Mouse (Mus musculus) cerebellum, adult 11-12 months (tissue): ENCODE data around the gene Plekhg5.

ENCODE experiments used
- DNase-seq: peaks from one replicate; pipeline ENCODE4 v3.0.0; 2022

Plekhg5 gene

DNA sequence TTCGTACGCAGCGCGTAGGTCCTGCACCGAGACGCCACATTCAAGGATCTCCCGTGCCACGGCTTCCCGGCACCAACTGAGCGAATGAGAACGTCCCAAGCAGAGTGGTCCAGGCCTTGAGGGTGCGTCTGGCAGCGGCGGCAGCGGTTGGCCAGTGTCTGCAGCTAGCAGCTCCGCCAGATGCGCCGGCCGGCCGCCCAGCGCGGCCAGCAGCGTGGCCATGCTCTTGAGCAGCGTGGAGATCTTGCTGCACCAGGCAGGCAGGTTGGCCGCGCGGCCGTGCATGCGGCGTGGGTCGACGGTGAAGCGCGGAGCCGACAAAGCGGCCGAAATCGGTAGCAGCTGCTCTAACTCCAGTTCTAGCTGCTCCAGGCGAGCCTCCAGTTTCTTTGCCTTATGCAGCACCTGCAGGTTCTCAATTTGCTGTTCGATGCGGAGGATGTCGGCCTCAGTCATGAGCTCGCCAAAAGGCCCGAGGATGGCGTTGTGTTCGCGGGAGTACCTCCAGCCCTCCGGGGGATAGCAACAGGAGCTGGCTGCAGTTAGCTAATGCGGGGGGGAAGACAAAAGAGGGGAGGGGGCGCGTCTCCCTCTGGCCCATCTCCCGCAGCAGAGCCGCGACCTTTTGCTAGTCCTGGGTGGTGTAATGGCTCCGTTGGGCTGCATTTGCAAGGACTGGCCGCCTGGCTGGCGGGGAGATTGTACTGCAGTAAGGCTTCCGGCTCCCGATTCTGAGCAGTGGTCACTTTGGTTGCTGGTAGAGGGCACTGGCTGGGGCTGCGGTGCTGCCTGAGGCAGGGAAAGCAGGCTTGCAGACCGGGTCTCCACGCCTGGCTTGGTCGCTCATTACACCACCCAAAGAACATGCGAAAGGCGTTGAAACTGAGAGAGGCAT lies 54.0 kb downstream of the Plekhg5 start:
- no peak for DNase-seq

DNA sequence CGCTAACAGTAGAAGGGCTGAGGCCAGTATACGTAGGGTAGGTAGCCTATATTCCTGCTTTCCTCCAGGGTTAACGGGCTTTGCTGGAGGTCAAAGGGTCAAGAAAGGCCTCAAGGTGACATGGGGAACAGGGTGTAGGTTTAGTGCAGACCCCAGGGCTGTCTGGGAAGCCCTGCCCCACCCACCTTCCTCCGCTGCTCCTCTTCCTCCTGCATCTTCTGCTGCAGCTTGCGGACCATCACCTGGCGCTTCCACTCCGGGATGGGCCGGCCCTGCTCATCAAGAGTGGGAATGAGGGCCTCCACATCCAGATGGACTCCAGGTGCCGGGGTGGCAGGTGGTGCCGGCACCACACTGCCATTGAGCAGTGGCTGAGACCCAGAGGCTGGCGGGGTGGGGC lies 55.6 kb downstream of the Plekhg5 start:
- no peak for DNase-seq

DNA sequence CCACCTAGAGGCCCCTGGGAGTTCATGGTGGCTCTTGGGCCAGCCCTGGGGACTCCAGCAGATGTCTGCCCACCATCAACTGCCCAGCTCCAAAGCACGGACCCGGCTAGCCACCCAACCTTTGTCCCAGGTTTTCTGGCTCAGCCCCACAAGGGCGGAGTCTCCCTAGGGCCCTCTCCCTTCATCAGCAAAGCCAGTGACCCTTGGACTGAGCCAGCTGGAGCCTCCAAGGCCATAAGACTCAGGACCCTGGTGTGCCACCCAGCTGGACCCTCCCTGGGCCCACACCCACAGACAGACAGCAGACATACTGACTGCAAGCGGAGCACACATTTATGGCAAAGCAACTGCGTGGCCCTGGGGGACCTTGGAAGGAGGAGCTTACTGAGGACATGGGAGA lies 56.5 kb downstream of the Plekhg5 start:
- DNase-seq = no peak

DNA sequence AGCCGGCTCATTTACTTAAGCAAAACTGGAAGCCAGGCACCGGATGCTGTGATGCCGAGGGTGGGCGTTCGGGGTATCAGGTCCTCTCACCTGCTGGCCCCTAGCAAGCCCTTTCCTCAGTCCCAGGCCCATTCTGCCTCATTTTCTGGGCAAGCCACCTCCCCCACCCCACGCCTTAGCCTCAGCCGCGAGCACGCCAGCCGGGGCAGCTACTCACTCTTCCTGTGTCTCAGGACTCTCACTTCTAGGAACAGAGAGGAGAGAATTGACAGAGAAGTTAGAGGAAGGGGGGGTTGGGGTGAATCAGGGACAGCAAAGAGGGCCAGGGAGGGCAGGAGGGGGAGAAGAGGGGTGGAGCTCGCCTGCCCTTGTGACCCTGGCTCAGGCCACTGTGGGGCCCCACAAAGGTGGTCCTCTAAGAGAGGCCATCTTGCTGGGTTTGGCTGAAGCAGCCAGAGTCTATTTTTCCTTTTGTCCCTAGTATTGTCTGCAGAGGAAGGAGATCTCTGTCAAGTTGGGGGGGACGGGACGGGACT lies 57.2 kb downstream of the Plekhg5 start:
- DNase-seq = no peak

DNA sequence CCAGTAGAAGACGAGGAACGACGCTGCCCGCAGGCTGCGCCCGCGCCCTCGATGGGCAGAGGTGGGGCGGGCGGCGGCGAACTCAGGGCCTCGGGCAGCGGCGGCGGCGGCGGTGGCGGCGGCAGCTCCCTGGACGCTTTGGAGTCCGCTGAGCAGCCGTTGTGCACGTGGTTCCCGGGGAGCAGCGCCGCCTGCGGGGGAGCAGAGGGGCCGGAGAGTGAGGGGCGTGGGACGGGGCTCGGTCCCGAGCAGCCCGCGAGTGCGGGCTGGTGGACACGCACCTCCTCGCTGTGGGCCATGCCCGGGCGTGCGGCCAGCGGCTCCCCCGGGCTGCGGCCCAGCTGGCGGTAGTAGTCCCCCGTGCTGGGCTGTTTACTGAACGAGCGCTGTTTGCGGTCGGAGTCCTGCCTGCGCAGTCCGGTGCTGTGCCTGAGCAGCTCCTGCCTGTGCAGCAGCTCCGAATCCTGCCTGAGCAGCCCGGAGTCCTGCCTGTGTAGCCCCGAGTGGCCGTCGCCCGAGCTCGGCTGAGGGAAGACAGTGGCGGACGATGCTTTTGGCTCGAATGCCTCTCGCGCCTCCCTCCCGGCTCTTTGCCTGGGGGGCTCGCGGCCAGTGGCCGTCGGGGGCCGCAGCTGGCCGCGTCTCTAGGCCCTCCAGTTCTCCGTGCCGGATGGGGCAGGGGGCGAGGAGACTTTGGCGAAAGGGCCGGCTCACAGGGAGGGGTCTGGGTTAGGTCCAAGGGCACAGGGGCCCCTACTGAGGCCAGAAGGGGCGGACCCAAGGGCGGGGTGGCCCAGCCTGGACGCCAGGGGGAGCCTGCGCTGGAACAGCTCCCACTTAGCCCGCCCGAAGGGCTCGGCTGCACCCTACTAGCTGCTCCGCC lies 58.7 kb downstream of the Plekhg5 start:
- DNase-seq = no peak

DNA sequence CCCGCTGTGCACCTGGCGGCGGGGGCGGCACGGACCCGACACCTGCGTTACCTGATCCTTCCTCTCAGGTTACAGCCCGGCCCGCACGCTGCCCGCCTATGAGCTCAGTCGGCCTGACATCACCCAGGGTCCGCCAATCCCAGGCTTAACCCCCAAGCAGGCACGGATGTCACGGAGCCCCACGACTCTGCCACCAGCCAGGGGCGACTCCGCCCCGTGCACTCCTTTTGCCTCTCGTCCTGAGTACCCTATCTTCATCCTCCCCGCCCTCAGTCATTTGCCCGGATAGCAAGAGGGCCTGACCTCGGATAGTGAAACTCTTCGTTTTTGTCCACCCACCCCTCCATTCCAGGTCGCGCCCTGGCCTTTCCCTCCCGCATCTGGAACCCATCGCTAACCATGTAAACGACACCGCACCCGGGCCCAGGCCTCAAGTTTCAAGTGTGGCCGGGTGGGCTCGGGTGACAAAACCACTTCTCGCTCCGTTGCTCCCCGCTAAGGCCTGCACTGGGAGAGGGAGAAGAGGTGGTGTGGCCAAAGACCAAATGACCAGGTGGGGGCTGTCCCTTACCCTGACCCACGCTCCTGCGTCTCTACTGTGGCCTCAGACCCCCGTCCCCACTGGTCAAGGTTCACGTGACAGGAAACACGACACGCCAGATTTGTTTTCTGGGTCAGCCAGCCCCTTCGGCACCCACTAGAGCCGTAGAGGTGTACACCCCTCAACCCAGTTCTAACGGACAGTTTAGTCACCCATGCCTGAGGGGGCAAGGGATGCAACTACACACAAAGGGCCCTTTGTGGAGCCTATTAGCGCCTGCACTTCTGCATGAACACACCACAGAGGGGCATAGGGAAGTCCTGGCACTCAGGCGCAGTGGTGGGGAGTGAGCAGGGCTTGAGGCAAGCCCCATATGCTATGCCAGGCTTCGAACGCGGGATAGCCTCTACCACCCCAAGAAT lies 59.8 kb downstream of the Plekhg5 start:
- no peak for DNase-seq

DNA sequence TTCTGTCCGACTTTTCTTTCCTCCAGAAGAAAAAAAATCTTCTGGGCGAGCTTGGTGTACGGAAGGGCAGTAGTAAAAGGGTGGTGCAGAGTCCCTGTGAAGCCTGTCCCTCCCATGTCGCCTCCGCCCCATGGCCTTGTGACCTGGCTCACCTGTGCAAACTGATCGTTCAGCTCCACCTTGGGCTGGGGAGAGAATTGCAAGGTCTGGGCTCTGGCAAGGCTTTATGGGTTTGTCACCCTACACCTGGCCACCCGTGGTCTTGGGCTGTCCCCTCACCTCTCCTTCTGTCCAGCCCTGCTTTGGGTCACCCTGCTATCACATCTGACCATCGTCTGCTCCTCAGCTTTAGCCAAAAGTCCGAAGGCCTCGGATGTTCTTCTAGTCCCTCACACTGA lies 60.5 kb downstream of the Plekhg5 start:
- no peak for DNase-seq

DNA sequence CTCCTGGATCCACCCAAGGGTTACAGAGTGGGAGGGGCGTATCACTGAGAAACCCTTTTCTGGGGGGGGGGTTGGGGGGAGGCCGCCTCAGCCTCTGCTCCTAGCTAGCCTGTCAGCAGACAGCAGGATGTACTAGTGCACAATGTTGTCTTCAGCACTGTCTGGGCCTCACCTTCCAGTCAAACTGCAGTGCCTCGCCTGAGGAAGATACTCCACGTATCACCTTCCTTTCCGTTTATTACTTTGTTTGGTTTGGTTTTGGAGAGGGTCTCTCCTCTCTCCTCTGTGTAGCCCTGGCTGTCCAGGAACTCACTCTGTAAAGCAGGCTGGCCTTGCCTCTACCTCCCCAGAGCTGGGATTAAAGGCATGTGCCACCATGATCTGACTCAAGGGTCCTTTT lies 60.9 kb downstream of the Plekhg5 start:
- DNase-seq = no peak

DNA sequence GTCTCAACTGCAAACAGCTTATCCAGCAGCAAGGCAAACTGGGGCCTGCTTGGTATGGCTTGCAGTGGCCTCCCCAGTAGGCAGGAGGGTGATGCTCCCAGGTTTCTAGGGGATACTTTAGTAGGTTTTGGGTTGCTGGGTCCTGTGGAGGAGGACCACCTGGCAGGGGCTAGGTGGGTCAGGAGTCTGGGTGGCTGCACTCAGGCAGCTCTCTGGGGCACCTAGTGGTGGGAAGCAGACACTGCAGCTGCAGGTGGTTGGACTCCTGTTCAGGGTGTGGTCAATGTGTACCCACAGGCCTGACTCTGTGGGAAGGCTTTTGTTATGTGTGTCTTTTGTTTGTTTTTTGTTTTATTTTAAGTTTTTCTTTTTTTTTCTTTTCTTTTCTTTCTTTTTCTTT lies 62.2 kb downstream of the Plekhg5 start:
- no peak for DNase-seq

DNA sequence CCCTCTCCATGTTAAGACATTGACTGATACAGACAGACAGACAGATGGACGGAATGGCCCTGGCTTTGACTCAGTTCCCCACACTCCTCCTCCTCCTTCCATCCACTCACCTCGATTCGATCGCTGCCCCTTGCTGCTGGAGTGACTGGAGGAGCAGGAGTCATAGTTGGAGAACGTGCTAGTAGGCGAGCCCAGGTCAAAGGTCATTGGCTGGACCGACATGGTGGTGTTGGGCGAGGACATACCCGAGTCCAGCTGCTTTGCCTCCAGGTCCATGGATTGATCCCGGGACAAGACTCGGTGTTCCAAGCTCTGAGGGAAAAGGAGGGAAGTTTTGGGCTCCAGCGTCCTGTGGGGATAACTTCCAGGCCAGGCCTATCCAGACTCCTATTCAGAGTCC lies 63.1 kb downstream of the Plekhg5 start:
- no peak for DNase-seq

DNA sequence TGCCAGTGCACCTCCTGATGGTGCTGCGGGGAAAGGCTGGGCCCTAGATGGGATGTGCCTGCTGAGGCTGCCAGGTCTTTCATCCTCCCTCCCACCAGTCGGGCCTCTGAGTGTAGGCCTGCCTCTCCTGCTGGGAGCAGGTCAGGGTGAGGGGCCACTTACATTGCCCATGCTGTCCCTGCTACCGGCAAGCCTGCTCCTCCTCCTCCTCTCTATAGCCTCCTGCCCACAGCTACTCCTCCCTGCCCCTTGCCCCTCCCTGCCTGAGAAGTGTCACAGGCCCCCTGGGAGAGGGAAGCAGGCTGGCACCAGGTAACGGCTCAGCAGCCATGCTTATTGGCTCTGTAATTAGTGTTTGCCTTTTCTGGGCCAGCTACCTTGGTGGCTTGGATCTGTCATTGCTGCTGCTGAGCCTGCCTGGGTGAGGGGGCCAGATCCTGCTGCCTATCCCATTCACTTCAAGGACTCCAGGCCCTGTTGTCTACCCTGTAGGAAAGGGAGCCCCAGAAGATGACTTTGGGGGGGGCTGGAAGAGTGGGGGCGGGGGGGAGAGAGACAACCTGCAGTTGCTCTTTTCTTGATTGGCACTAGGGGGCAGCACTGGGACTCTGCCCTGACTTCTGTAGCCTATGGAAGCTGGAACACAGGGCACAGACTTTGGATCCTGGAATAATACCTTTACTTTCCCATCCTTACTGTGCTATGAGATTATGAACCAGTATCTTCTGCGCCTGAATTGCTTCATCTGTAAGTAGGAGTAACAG lies 64.0 kb downstream of the Plekhg5 start:
- DNase-seq = no peak

DNA sequence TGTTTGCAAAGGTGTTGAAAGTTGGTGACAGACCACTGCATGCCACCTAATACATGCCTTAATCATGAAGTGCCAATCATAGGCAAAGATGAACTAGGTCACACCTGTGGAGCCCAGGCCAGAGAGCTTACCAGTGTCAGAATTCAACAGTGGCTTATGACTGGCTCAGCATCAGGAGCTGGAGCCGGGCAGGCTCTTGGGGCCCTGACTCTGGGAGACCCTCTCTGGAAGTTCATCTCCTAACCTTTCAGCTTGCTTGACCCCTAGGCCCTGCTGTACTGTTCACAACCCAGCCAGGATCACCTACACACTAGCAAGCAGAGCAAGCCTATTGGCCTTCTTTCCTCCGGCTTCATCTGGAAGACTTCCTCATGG lies 64.6 kb downstream of the Plekhg5 start:
- DNase-seq = no peak

DNA sequence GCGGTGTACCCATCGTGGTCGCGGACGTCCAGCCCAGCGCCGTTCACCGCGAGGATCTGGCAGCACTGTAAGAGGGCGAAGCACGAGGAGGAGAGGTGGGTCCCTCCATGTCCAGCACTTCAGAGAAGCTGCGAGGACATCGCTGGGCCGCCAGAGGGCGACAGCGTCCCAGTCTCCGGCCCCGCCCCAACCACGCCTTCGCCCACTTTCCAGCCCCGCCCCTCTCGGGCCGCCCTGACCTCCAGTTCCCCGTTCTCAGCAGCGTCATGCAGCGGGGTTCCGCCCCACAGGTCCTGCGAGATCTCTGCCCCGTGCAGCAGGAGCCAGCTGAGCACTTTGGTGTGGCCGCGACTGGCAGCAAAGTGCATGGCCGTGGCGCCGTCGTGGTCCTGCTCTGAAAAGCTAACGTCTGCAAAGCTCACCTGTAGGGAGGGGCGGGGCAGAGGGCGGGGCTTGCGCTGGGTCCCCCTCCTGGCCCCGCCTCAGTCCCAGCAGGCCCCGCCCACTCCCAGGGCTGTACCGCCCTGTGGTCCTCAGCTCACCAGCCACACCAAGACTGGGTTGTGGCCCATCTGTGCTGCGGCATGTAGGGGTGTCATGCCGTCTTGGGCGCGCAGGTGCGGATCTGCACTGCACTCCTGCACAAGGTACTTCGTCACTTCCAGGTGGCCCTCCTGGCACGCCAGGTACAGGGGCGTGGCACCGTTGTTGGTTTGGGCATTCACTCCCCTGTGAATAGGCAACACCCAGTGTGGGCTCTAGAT lies 66.4 kb downstream of the Plekhg5 start:
- DNase-seq = peak; percentile 80

DNA sequence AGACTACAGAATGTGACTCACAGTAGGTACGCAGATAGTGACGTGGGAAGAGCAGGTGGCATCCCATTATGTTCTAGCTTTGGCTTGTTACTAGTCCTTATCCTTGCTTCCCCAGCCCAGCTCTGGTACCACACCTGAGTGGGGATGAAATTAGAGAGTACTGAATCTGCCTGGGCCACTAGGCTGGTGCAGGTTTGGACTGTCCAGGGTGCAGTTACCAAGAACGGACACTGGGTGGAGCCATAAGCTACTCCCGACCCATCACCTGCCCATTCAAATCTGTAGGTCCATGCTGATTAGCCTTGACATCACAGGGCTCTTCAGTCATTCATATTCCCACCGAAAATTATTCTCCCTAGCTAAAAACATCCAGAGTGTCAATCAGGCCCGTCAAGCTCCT lies 68.1 kb downstream of the Plekhg5 start:
- no peak for DNase-seq

DNA sequence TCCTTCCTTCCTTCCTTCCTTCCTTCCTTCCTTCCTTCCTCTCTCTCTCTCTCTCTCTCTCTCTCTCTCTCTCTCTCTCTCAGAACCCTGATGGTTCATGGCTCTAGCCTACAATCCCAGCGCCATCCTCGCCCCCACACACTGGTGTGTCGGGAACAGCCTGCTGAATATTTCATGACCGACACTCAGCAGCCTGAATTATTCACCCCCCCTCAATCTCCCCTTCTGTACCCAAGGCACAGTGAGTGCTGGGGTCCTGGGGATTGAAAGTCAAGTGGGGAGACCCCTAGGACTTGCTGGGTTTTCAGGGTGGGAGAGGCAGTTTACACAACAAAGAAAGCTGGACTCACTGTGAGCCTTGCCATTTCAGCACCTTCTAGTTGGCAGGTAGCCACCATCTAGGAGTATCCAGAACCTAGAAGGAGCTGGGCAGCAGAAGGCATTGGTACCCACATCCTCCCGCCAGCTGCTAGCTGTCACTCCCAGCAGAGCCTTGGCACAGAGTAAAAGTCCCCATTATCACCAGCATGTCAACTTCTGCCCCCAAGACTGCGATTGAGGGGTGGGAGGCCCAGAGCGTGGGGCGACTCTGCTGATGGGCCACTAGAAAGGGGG lies 69.3 kb downstream of the Plekhg5 start:
- DNase-seq = no peak

DNA sequence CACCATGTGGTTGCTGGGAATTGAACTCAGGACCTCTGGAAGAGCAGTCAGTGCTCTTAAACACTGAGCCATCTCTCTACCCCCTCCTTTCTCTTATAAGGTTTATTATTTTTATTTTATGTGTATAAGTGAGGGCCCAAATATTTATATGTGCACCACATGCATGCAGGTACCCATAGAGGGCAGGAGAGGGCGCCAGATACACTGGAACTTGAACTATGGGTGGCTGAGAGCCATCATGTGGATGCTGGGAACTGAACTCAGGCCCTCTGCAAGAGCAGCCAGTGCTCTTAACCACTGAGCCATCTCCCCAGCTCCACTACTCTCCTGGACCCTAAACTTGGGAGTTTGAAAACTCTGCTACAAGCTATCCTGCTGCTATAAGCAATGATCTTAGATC lies 71.3 kb downstream of the Plekhg5 start:
- no peak for DNase-seq

DNA sequence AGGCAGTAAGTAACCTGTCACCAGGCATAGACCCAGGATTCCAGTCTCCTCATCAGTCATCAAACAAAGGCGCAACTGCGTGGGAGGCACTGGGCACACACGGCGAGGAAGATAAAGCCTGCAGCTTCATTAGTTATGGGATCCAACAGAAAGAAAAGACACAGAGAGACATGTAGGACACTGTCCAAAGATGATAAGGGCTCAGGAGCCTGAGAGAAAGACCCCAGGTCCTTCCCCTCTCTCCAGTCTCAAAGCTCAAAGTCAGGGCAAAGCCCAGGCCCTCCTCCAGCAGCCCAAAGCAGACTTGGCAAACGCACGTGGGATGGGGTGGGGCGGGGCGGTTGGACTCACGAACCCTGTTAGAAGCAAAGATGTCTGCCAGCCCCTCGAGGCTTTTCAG lies 73.2 kb downstream of the Plekhg5 start:
- DNase-seq = no peak

DNA sequence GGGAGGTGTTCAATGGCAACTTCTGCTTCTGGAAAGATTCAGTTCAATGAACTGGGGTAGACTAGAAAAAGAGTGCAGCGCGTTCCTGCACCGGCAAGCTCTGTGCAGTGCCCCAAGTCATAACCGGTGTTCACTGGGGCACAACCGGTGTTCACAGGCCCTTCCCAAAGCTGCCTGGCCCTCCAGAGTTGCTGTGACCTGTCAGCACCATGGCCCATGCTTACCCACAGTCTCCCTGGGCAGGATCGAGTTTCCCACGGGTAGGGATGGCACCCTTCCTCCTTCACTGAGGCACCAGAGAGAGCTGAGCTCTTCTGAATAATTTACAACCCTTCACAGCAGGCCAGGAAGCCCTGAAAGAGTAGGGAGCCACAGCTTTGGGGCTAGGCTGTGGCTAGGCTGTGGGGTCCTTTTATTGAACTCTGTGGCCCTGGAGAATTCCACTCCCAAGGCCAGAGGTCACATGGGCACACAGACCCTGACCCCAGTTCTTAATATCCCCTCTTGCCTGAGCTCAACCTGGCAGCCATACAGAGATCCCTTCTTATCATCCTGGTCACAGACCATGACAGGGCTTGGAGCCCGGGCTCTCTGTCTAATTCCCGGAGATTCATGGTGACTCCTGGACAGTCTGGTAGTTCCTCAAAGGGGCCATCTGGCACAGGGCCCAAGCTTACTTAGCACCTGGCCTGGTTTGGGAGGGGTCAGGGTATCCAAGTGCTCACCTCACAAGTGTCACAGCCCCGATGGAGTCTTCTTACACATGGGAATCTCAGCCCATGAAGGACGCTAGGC lies 73.9 kb downstream of the Plekhg5 start:
- no peak for DNase-seq

DNA sequence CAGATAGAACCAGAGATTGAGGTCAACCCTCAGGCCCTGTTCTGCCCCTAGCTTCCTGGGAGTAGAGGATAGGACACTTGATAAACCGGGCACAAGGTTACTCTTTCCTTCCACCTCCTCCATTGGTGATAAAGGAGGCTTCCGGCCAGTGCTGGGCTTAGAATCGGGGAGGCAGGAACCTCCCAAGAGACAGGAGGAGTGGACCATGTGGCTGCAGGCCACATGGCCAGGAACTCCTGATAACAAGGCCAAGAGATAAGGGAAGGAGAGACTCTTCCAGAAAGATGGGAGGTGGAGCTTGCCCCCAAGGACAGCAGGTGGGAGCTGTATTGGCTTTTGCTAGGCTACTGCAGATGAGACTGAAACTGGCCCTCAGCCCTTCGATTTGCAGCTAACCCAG lies 78.2 kb downstream of the Plekhg5 start:
- no peak for DNase-seq

DNA sequence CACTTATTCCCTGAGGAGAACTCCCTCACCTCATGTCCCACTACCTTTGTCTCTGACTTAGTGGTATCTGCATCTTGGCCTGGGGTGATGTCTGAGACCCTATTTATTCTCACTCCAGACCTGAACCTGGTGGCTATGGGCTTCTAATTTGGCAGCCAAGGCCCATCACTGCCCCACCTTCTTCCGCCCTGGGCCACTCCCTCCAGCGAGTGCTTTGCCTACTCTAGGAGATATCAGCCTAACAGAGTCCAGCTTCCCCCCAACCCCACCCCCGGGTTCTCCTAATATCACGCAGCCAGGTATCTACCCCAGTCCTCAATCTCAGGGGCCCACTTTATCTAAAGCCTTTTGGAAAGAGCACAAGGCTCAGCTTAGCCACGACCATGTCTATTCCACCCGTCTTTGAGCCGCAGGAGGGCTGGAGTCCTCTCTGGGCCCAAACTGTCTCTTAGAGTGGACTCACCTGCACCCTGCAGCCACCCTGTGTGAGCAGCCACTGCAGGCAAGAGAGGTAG lies 79.2 kb downstream of the Plekhg5 start:
- DNase-seq = no peak
